29 mouse cellular contexts compared by ENCODE assay signal in genomic region chr10:126770446-126771020, GRCm38 (mm10).
DNase-seq lines count a peak whose midpoint lies in the region; ATAC-seq and TF ChIP-seq lines count a peak whose summit lies in the region.
"Had no signal": no experiment of that assay in that cellular context is flagged by ENCODE, and none has a peak within 500 bp of the region (broad histone marks: within the 10 kb centered on the region; RNA-seq: fewer than 3 reads in every experiment).

No protein-coding gene starts in this region.

- H3K4me1 ChIP-seq in thymus, adult 2 months (replicated peaks; ENCODE audit: control insufficient read depth, insufficient read depth, low read length) = no peaks in the 10 kb centered on the region
- H3K4me1 ChIP-seq: forebrain, embryonic 13.5 days; kidney, embryonic 15.5 days; limb, embryonic 15.5 days; liver, embryonic 13.5 days; midbrain, embryonic 10.5 days; midbrain, embryonic 15.5 days had no signal

- no peak for TF ChIP-seq CTCF in thymus, adult 2 months (IDR thresholded peaks at IDR 0.05; ENCODE audit: borderline replicate concordance, control insufficient read depth, extremely low read depth, insufficient read depth, low read length, poor library complexity)

- 84% methylated on average over 6 of the region's 6 CpGs for WGBS in thymus, adult 2 months

- no peaks in the 10 kb centered on the region for H3K36me3 ChIP-seq in thymus, adult 2 months (ENCODE audit: control insufficient read depth, insufficient read depth, low read length)
- H3K36me3 ChIP-seq: embryonic facial prominence, embryonic 13.5 days; kidney, embryonic 15.5 days; limb, embryonic 10.5 days; limb, embryonic 15.5 days; liver, embryonic 13.5 days; midbrain, embryonic 10.5 days; midbrain, embryonic 15.5 days had no signal

- no peak for DNase-seq in cerebellum, adult 9-10 months
- peak; percentile 6 to 8 for DNase-seq in cerebellum, postnatal 36 days
- DNase-seq in cerebellum, adult 8-10 months = no peak
- peak; percentile 20 for DNase-seq in layer of hippocampus, adult 11-12 months (ENCODE audit: low spot score)
- no peak for DNase-seq in layer of hippocampus, adult 9-10 months (ENCODE audit: low spot score)
- DNase-seq in fat pad, adult 2 months (ENCODE audit: extremely low read depth, low read depth, low spot score) = peak; percentile 83
- no peak for DNase-seq in thymus, adult 2 months
- DNase-seq: adrenal gland, postnatal 10 days; heart, postnatal 14 days; kidney, adult 18-20 months; kidney, postnatal 25 days; liver, embryonic 13.5 days; lung, adult 18-20 months; lung, postnatal 10 days; right cerebral cortex, postnatal 25 days; thymus, adult 18-20 months; thymus, postnatal 36 days had no signal

- no peaks in the 10 kb centered on the region for H3K27me3 ChIP-seq in thymus, adult 2 months (ENCODE audit: control insufficient read depth, insufficient read depth, low read length)
- H3K27me3 ChIP-seq: embryonic facial prominence, embryonic 13.5 days; forebrain, embryonic 13.5 days; kidney, embryonic 15.5 days; limb, embryonic 15.5 days; liver, embryonic 13.5 days; midbrain, embryonic 15.5 days; Patski had no signal

- H3K4me3 ChIP-seq in thymus, adult 2 months (ENCODE audit: control insufficient read depth, insufficient read depth, low read length) = no peak overlapping the region
- H3K4me3 ChIP-seq: embryonic facial prominence, embryonic 13.5 days; forebrain, embryonic 13.5 days; kidney, embryonic 15.5 days; layer of hippocampus, adult 2 months; limb, embryonic 10.5 days; limb, embryonic 15.5 days; liver, embryonic 13.5 days; midbrain, embryonic 10.5 days; midbrain, embryonic 15.5 days had no signal

- H3K27ac ChIP-seq in thymus, adult 2 months (ENCODE audit: control insufficient read depth, insufficient read depth, low read length) = no peak overlapping the region
- H3K27ac ChIP-seq: embryonic facial prominence, embryonic 13.5 days; forebrain, embryonic 13.5 days; kidney, embryonic 15.5 days; layer of hippocampus, adult 2 months; limb, embryonic 10.5 days; limb, embryonic 15.5 days; liver, embryonic 13.5 days; macrophage; midbrain, embryonic 10.5 days; midbrain, embryonic 15.5 days had no signal

- no peak for TF ChIP-seq POLR2A in thymus, adult 2 months (IDR thresholded peaks at IDR 0.05; ENCODE audit: control insufficient read depth, extremely low read depth, insufficient read depth, low read length, poor library complexity)

- peak; percentile 58; the same call in 1 of the 2 replicates for ATAC-seq in cerebellum, adult (ENCODE audit: insufficient number of reproducible peaks, low FRiP score, low TSS enrichment)
- ATAC-seq: forebrain, embryonic 13.5 days; hindbrain, embryonic 16.5 days; midbrain, embryonic 15.5 days; Patski had no signal

Comparison
In these comparisons a context has a peak if more than half of its experiments do, and no peak if none do; other contexts are left out.
1. DNase-seq: peak in cerebellum, postnatal 36 days (2 of 2), layer of hippocampus, adult 11-12 months (single experiment) and fat pad, adult 2 months (single experiment); none in cerebellum, adult 9-10 months (single experiment), cerebellum, adult 8-10 months (single experiment), layer of hippocampus, adult 9-10 months (single experiment) and thymus, adult 2 months (single experiment).